Mouse (Mus musculus) adrenal gland, postnatal 14 days (tissue): Measurements from ENCODE around the gene Dnajb9. TPM values are rescaled to one million over a fixed set of nuclear protein-coding genes. Genes with fewer than 3 reads are reported as not detected.
"Not testable (repeated sequence)": the region's sequence is repeated elsewhere in the genome, so short reads cannot be mapped to it uniquely, and the experiment has no call there.

Source experiments
- DNase-seq: peaks from one replicate; pipeline ENCODE4 v3.0.0; 2021; ENCODE audit warnings: mixed read lengths
- long read RNA-seq, 2 experiments: library from polyadenylated mRNA; stranded (forward); transcript quantifications; one replicate each; pipeline ENCODE4 v2.0.0; 2021
- total RNA-seq: library from RNA; stranded (reverse); gene quantifications from 2 replicates; pipeline ENCODE4 v1.2.3, GENCODE M21; 2021

The Dnajb9 gene
- total RNA-seq, result 40.6 and 40.7 TPM in 2 replicates
- long read RNA-seq, experiment 1, transcript Dnajb9-201 (3 exons, 2,461 nt), result major isoform, 33 of 37 reads
- long read RNA-seq, experiment 1, partial matches to known transcripts, result 2 of 37 reads
- long read RNA-seq, experiment 1, other reads (novel, unspliced or antisense), result 2 of 37 reads
- long read RNA-seq, experiment 2, transcript Dnajb9-201 (3 exons, 2,461 nt), result major isoform, 31 of 35 reads
- long read RNA-seq, experiment 2, partial matches to known transcripts, result 1 of 35 reads
- long read RNA-seq, experiment 2, other reads (novel, unspliced or antisense), result 3 of 35 reads

DNA sequence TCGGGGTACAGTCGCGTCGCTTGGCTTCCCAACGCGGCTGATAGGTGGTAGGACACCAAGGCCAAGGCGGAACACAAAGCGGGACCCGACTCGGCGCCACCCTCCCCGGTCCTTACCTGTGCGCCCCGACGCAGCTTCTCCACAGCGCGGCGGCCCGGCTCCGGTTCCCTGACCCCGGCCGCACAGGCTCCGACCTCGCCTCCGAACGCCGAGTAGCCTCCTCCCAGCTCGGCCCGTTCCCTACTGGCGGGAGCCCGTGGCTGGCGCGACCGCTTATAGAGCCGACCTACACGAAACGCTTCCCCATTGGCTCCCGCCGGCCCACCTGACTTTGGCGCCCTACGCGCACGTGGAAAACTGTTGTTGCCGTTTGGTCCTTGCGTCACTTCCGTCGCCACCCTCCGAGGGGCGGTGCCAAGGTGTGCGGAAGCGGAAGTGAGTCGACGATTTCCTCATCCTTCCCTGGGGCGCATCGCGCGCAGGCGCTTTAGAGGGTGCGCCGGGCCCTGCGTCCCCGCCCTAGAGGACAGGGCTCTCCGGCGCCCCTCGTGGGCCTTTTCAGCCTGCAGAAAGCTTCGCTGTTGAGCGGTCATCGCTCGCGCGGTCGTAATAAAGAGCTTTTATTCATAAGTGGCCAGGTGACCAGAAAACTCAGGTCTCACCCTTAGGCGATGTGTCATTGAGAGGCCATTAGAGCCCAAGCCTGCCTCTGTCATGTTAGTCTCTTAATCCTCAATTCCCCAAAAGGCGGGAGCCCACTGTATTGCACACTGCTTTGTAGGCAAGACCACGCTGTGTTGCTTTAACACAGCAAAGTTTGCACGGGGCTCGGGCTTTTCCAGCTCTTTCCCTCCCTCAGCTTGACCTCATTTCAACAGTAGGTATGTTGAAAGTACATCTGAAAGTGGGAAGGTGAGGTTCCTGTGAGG is at the start of gene Dnajb9:
Gene Dnajb9, minus strand, starts transcription at position 503 of the 929 bp plus-strand sequence.
- DNase-seq, result peak; percentile 100

DNA sequence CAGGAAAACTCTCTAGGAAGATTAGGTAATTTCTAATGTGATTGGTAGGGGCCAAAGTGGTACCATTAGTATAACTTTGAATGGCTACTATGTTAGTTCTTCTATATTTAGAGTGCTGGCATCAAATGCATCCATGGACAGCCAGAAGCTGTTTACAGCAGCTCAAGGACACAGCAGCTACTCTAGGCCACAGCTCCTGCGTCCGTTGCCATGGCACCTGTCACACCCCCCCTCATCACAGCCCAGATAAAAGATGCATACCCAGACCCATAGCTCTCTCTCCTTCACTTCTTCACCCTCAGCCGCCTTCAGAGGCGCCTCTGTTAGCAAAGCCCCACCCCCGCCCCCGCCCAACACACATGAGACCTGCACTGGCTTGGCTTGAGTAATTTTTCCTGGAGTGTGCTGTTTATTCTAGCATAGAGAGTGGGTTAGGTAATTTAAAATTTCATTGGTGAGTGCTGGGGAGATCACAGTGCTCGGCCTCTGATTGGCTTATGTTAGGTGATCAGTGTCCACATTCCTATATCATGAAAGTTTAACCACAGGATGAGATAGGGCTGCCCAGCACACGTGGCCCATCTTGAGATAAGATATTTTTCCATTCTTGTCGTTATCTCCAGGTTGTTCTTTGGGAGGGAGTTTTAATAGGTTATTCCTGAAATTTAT is 38.3 kb upstream of the Dnajb9 start:
- peak; percentile 26 for DNase-seq

GRCm38 (mm10) chr12:44245739-44246138 is 35.6 kb upstream of the Dnajb9 start:
- DNase-seq, result no peak

- no peak for DNase-seq
These were observed 32.3 kb upstream of the Dnajb9 start for GRCm38 (mm10) chr12:44242407-44242806.

DNA sequence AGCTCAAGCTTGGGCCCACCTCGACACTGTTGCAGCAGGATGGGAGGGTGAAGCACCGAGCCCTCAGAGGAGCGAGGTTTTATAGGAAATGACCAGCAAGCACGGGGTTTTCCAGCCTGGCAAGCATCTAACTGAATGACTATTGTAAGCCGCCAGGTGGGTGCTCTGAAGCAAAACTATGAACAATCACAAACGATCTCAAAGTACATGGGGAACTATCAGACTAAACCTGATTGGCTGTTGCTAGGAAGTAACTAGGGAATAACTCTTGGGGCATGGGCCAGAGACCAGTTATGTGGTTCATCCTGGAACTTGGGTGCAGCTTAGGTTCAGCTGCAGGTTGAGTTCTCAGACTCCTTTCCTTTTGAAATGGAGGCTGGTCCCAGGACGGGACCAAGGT is 31.0 kb upstream of the Dnajb9 start:
- no peak for DNase-seq

- no peak for DNase-seq
These were observed 14.5 kb upstream of the Dnajb9 start for GRCm38 (mm10) chr12:44224650-44225049.

GRCm38 (mm10) chr12:44223044-44223443 is 12.9 kb upstream of the Dnajb9 start:
- no peak for DNase-seq

GRCm38 (mm10) chr12:44221651-44222356 is 11.7 kb upstream of the Dnajb9 start:
- peak; percentile 46 for DNase-seq

DNA sequence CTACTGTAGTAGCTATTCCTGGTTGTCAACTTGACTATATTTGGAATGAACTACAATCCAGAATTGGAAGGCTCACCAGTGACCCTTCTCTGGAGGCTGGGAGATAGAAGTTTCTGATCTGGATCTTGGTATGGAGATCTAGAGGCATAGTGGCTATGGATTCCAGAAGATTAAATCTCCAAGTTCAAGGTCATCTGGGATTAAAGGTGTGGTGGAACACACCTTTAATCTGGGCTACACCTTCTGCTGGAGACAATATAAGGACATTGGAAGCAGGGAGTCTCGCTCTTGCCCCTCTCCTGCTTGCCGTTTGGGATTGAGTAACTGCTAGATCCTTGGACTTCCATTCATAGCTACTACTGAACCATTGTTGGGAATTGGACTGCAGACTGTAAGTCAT is 10.9 kb upstream of the Dnajb9 start, which contains the start of gene Pnpla8:
Gene Pnpla8, plus strand, starts transcription at position 301 of the 400 bp plus-strand sequence.
- DNase-seq, result not testable (repeated sequence)

DNA sequence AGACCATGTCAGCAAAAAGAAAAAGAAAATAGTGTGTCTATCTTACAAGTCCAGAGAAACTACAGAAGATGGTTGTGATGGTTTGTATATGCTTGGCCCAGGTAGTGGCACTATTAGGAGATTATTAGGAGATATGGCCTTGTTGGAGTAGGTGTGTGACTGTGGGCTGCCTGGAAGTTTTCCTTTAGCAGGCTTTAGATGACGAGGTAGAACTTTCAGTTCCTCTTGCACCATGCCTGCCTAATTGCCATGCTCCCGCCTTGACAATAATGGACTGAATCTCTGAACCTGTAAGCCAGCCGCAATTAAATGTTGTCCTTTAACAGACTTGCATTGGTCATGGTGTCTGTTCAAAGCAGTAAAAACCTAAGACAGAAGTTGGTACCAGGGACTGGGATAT is 1.4 kb upstream of the Dnajb9 start:
- no peak for DNase-seq

GRCm38 (mm10) chr12:44209141-44209823 is 844 bp downstream of the Dnajb9 start:
- DNase-seq, result peak; percentile 36

- peak; percentile 9 for DNase-seq
These were observed 12.1 kb downstream of the Dnajb9 start for GRCm38 (mm10) chr12:44197873-44198525.

- DNase-seq, result peak; percentile 47
These were observed 28.8 kb downstream of the Dnajb9 start for GRCm38 (mm10) chr12:44181081-44181982.

- no peak for DNase-seq
These were observed 33.1 kb downstream of the Dnajb9 start for GRCm38 (mm10) chr12:44177038-44177355.

GRCm38 (mm10) chr12:44176331-44177037 is 33.6 kb downstream of the Dnajb9 start:
- peak; percentile 8 for DNase-seq

GRCm38 (mm10) chr12:44166949-44167348 is 43.2 kb downstream of the Dnajb9 start:
- peak; percentile 14 for DNase-seq

GRCm38 (mm10) chr12:44159349-44159748 is 50.8 kb downstream of the Dnajb9 start:
- no peak for DNase-seq
